Mouse (Mus musculus) layer of hippocampus, adult 2 months (tissue): ENCODE results near the gene Eno4. TPM values are rescaled to one million over a fixed set of nuclear protein-coding genes. Genes with fewer than 3 reads are reported as not detected.
"Not testable (repeated sequence)": the region's sequence is repeated elsewhere in the genome, so short reads cannot be mapped to it uniquely, and the experiment has no call there.

Experiments
- DNase-seq, 2 experiments: peaks; one replicate each; pipeline ENCODE4 v3.0.0; 2022; ENCODE audit warnings: low spot score in 2 of 2
- H3K27ac ChIP-seq: fragments of 200-600 bp; 2 replicates; pipeline ENCODE4 v1.8.1; 2022
- H3K4me3 ChIP-seq: fragments of 200-600 bp; 2 replicates; pipeline ENCODE4 v1.8.1; 2022; ENCODE audit warnings: mild to moderate bottlenecking
- CTCF ChIP-seq: fragments of 200-600 bp; conservative IDR thresholded peaks from 2 replicates; pipeline ENCODE4 v1.8.1; 2022; ENCODE audit warnings: antibody characterized with exemption, mild to moderate bottlenecking, moderate library complexity
- long read RNA-seq, 2 experiments: library from polyadenylated mRNA; stranded (forward); transcript quantifications; one replicate each; pipeline ENCODE4 v2.0.0; 2021; ENCODE audit warnings: borderline mapping rate in 2 of 2
- total RNA-seq, 2 experiments: library from RNA; stranded (reverse); gene quantifications; 2 replicates each; pipeline ENCODE4 v1.2.3; 2021

The Eno4 gene
- 1 to 10 TPM; 1.5 to 1.9 TPM for total RNA-seq
- long read RNA-seq, experiment 1, partial matches to known transcripts = 1 of 1 reads
- long read RNA-seq, experiment 1, other reads (novel, unspliced or antisense) = 0 of 1 reads
- long read RNA-seq, experiment 2 = 0 reads

DNA sequence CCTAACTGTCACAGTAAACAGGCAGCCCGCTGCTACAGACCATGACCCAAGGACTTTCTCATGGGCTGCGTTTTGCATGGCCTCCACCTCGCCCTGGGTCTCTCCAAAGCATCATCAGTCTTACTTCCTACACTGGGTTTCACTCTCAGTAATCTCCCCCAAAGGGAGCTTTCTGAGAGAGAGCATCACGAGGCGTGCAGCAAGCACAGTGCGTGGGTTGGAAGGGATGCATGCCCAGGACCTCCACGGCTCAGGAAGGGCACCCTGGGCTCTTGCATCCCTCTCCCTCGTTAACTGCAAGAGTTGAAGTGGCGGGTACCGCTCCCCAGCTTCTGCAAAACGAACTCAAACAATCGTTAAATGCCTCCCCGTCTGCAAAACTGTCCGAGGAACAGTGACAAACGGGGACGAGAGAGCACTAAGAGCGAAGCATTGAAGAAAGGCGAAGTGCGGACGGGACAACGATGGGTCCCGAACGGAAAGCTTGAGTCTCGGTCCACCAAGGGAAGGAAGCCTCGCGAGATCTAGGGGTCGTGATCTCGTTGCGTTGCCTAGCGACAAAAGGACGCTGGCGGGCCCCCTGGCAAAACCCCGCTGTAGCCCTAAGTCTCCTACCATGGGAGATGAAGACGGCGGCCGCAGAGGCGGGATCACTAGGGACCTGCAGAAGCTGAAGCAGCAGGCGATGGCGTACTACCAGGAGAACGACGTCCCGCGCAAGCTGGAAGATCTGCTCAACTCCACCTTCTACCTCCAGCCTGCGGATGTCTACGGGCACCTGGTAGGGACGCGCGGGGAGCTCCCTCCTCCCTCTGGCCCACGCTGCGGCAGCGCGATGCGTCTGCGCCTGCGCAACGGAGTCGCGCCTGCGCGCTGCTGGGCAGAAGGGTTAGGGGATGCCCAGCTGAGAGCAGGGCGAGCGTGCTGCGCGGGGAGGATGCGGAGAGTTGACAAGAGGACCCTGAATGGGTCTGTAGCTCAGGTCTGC is at the start of gene Eno4, which contains the start of gene Hspa12a:
Gene Eno4, plus strand, starts transcription at position 585 of the 988 bp plus-strand sequence.
Gene Hspa12a, minus strand, starts transcription at position 814 of the 988 bp plus-strand sequence.
- no peak for TF ChIP-seq CTCF
- peak; percentile 92 to 93 for DNase-seq
- Histone ChIP-seq H3K27ac (peak within 1 kb of the TSS; percentile 89), H3K4me3 (peak within 1 kb of the TSS; percentile 69)

DNA sequence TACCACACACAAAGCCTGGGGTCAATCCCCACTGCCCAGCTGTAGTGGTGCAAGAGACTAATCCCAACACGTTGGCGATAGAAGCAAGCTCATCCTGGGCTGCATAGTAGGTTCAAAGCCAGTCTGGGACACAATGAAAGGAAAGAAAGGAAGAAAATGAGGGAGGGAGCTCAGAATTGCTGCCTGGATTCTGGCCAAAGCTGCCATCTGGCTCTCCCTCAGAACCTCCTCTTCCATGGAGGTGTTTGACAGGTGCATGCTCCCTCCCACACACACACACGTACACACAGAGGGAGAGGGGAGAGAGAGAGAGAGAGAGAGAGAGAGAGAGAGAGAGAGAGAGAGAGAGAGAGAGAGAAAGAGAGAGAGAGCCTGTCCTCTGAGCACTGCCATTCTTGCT is 47.0 kb upstream of the Eno4 start:
- Histone ChIP-seq H3K27ac (no peak overlapping the region; the same call in 1 of the 2 replicates), H3K4me3 (no peak overlapping the region)
- no peak for TF ChIP-seq CTCF
- DNase-seq = peak; percentile 39 to 44

DNA sequence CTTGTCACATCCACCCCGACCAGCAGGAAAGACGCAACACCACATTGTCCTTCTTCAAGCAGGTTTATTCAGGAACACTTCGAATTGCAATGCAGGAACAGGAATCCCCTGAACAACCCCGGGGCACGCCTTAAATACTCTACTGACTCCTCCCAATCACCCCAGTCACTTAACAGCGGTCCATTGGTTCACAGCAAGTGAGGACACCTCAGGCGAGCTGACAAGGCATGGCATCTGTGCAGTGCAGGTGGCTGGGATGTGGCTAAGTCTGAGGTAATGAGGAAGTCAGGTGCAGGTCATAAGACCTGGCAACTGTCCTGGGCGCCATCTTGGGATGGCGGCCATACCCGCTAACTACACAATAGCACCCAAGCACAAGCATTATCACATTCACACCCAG is 42.8 kb upstream of the Eno4 start:
- not testable (repeated sequence) for H3K4me3 ChIP-seq, H3K27ac ChIP-seq, DNase-seq

DNA sequence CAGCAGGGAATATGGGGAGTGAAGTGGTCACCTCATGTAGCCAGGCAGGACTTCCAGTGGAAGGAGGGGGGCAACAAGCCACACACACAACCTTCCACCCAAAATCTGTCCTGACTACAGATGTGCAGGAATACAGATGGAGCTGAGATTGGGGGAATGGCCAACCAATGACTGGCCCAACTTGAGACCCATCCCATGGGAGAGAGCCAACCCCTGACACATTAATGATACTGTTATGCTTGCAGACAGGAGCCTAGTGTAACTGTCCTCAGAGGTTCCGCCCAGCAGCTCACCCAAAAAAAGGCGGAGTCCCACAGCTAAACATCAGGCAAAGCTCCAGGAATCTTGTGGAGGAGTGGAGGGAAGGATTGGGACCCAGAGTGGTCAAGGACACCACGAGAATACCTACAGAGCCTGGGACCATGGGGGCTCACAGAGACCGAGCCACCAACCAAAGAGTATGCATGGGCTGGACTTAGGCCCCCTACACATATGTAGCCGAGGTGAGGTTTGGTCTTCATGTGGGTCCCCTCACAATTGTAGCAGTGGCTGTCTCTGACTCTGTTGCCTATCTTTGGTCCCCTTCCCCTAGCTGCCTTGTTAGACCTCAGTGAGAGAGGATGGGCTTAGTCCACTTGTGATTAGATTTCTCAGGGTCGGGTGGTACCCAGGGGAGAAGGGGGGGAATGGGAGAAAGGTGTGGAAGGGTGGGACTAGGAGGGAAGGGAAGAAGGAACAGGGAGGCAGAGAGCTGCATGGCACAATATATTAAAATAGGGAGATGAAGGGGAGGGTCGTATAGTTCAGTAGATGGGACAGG is 39.9 kb upstream of the Eno4 start:
- TF ChIP-seq CTCF = no peak
- no peak for DNase-seq
- Histone ChIP-seq H3K4me3 (no peak overlapping the region), H3K27ac (peak overlapping the region; percentile 21; the same call in 1 of the 2 replicates)

DNA sequence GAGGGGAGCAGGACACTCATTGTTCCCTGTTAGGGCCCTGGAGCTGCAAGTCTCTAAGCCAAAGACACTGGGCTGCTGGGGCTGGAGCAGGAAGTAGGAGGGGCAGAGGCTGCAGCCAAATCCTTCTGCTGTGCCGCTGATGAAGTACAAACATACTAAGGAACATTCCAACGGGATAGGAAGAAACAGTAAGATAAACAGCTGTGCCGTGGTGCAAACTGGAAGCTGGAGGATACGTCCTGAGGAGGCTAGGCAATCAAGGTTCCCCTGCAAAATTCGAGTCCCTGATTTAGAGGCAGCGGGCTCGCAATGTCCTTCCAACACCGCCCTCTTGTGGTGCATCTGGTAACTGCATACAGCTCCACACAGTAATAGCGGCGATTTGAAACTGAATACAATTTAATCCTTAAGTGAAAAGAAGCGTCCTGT is 39.3 kb upstream of the Eno4 start:
- peak overlapping the region; percentile 38 for H3K4me3 ChIP-seq
- TF ChIP-seq CTCF = peak; percentile 98
- peak; percentile 73 to 94 for DNase-seq
- peak overlapping the region; percentile 21; the same call in 1 of the 2 replicates for H3K27ac ChIP-seq

DNA sequence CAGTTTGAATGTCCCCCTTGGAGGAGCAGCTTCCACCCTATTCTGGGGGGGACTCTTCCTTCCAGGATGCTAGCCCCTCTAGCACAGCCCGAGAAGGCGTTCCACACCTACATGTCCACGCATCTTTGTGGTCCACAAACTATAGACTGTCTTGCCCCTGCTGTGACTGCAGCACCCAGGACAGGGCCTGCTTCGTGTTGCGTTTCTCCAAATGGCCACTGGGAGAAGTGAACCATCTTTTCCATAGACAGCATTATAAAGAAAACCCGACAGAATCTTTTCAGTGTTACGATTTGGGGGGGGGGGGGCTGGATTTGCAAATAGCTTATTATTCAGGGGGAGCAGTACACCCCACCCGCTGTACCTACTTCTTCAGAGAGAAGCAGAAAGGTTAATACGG is 36.5 kb upstream of the Eno4 start:
- no peak for DNase-seq
- H3K4me3 ChIP-seq = no peak overlapping the region
- no peak overlapping the region for H3K27ac ChIP-seq
- peak; percentile 50 for TF ChIP-seq CTCF

DNA sequence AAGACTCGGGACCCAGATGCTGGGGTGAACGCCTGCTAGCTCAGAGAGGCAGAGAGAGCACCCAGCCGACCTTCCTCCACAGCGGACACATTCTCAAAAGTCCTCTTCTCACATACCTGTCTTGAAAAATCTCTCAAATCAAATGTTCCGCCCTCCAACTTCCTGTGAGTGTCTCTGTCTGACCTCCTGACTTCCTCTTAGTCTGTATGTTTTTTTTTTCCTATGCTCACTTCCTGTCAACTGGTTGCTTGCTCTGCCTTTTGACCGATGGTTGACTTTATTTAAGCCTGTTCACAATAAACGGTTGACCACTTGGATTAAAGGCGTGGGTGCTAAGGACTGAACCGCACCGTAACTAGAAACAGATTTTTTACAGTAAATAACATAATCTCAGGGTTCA is 35.2 kb upstream of the Eno4 start:
- H3K27ac ChIP-seq = no peak overlapping the region
- no peak for DNase-seq
- no peak for TF ChIP-seq CTCF

DNA sequence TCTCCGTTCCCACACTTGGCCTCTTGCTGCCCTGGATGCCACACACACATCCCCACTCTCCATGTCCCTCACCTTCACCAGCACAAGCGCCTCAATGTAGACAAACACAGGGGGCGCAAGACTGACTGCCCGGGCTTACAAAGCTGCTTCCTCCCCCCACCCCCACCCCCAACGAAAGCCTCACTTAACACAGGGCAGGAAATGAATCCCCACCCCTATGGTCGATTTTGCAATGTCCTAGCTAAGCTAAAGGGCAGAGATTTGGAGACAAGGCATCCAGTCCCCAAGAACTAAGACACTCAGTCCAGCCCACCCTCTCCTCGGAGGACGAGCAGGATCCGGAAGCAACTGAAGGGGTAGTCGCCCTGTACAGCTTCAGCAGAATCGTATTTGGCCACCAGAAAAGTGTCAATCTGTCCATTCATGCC is 32.3 kb upstream of the Eno4 start:
- H3K27ac ChIP-seq = peak overlapping the region; percentile 46; the same call in 1 of the 2 replicates

More for the DNA sequence above, 35.2 kb upstream of the Eno4 start:
- H3K4me3 ChIP-seq = no peak overlapping the region

DNA sequence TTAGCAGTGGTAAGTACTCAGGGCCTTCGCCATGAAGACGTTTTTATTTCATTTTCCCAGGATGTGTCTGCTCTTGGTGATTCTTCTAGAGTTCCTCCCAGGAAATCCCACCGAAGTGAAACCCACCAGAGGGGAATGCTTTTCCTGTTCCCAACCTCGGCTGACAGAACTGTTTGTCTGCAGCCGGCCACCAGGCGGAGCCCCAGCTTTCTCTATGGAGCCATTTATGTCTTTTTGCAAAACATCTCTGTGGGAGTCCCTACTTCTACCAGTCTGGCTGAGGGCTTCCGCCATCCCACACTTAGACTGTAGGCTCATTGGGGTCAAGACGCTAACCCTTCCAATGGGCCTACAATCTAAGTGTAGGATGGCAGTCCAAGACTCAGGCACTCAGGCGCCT is 31.8 kb upstream of the Eno4 start:
- peak; percentile 69 to 77 for DNase-seq
- Histone ChIP-seq H3K27ac (peak overlapping the region; percentile 46; the same call in 1 of the 2 replicates), H3K4me3 (peak overlapping the region; percentile 49)
- TF ChIP-seq CTCF = peak; percentile 96

More for the DNA sequence above, 32.3 kb upstream of the Eno4 start:
- H3K4me3 ChIP-seq = peak overlapping the region; percentile 49
- no peak for TF ChIP-seq CTCF
- DNase-seq = no peak

DNA sequence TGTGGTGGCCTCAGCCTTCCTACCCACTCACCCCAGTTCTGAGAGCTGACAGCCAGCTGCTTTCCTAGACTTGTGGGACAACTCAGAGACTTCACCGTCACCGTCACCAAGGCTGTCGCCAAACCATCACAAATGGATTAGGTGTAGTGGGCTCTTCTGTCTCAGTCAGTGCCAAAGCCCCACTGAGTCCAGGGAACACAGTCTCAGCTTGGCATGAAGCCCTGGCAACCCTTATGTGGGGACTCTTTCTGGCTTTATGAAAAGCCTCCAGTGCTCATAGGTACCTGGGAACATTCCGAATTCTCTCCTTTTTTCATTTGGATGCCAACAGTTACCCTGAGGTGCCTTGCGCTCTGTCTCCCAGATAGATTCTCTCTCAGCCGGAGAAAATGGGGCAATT is 29.9 kb upstream of the Eno4 start:
- no peak for TF ChIP-seq CTCF
- no peak overlapping the region for H3K27ac ChIP-seq
- no peak for DNase-seq
- no peak overlapping the region for H3K4me3 ChIP-seq

DNA sequence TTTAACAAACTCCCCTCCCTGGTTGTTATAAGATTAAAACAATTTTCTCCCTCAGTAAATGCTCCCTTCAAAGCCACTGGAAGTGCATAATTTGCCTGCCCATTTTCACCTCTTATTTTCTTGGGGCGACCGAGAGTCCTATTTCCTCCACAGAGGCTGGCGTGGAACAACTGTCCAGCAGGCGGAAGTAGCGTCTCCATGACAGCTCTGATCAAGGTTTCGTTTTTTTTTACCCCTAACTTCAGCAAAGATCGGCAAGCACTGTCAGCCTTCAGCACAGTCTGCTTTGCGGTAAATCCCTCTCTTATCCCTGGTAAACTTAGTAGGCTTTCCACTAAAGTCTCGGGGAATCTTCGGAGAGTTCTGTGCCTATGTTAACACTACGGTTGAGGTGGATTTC is 24.6 kb upstream of the Eno4 start:
- peak; percentile 25; the same call in 1 of the 2 replicates for TF ChIP-seq CTCF
- DNase-seq = no peak
- no peak overlapping the region for H3K27ac ChIP-seq
- peak overlapping the region; percentile 23; the same call in 1 of the 2 replicates for H3K4me3 ChIP-seq

DNA sequence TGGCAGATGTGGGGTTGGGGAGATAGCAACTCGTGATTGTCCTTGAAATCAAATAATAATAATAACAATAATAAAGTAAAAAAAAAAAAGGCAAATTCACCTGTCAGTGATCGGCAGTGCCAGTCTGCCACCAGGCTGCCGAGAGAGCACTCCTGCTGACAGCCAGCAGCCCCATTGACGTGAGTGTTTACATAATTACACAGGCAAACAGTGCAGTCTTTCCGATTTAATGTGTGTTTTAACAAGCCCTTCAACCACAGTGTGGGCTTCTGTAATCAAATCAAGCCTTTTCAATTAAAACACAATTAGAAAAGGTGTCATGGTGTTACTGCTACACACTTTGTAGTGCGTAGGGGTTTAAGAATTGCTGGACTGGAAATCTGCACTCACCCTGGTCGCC is 24.1 kb upstream of the Eno4 start:
- no peak for DNase-seq
- Histone ChIP-seq H3K27ac (no peak overlapping the region), H3K4me3 (peak overlapping the region; percentile 23; the same call in 1 of the 2 replicates)
- TF ChIP-seq CTCF = no peak
